Mouse (Mus musculus): ENCODE data around the gene Egfl7.

Gene Egfl7

DNA sequence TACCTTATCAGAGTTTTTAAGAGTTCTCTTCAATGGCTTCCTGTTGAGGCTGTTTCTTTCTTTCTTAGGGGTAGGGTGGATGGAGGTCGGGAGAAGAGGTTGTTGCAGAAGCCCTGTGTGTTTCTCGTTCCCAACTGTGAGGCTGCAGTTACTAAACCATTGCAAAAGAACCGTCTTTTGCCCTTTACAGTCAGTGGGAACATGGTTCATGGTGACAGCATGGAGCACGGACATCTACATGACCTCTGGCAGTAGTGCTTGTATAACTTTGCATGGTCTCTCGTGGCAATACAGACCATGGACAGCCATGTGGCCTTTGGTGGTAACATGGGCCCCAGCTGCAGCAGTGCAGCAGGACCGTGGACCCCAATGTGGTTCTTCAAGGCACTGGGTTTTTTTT lies 37.5 kb downstream of the Egfl7 start:
- DNase-seq, result no peak

- no peak for DNase-seq
Observed at GRCm38 (mm10) chr2:26617928-26618327, 38.1 kb downstream of the Egfl7 start.

GRCm38 (mm10) chr2:26621246-26621645 lies 41.4 kb downstream of the Egfl7 start:
- no peak for DNase-seq

DNA sequence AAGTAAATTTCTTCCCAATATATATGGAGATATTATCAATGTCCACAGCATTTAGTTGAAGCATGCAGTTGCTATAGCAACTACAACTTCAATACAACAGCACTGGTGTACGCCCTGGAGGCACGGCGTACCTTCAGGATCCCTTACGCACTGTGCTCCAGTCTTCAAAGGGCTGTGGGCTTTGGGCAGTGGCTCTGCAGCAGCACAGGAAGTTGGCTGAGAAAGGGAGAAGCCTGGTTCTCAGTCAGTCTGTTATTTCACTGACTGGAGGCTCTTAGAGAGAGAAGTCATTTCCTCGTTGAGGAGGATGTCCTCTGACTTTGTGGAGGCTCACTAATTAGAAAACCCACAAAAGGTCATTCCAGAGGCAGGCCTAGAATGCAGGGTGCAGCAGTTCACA lies 43.2 kb downstream of the Egfl7 start:
- DNase-seq, result no peak

- DNase-seq, result no peak
Observed at GRCm38 (mm10) chr2:26625419-26625818, 45.6 kb downstream of the Egfl7 start.

DNA sequence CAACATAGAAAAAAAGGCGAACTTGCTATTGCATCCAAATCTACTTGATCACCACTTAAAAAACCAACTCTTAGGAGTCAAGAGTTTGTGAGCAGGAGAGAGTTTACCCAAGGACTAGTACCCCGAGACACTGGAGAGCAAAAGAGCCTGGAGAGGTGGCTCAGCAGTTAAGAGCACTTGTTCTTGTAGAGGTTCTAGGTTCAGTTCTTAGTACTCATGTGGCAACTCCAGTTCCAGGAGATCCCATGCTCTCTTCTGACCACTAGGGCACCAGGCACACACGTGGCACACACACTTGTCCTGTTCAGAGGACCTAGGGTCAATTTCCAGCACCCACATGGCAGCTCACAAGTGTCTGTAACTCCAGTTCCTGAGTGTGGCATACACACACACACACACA lies 46.3 kb downstream of the Egfl7 start:
- no peak for DNase-seq

GRCm38 (mm10) chr2:26627921-26628739 lies 48.3 kb downstream of the Egfl7 start, which contains the start of gene Fam69b:
Gene Fam69b, plus strand, starts transcription at chr2:26628457.
- peak; percentile 73 to 82 for DNase-seq

DNA sequence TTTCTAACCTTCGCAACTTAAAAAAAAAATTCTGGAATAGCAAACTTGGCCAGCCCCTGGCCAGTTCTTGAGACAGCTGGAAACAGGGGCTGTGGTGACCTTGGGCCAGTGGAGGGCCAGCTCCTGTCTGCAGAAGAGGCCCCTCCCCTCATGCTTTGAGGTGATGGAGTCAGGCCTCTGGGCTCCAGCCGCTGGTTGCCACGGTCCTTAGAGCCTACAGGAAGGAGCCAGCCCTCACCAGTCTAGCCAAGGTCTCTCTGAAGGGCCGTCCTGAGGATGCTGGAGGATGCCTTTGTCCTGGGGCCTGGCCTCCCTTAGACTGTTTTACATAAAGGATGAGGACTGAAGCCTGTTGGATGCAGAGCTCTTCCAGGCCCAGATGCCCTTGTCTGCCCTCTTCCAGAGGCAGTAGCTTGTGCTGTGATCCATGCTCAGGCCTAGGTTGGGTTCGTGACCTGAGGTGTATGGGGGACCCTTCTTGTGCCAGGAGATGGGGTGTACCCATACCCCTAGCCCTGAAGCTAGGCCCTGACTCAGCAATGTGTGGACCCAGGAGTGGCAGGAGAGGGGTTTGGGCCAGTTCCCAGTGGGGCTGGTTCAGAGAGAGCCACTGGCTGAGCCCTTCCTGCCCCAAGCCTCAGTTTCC lies 49.1 kb downstream of the Egfl7 start:
- no peak for DNase-seq

DNA sequence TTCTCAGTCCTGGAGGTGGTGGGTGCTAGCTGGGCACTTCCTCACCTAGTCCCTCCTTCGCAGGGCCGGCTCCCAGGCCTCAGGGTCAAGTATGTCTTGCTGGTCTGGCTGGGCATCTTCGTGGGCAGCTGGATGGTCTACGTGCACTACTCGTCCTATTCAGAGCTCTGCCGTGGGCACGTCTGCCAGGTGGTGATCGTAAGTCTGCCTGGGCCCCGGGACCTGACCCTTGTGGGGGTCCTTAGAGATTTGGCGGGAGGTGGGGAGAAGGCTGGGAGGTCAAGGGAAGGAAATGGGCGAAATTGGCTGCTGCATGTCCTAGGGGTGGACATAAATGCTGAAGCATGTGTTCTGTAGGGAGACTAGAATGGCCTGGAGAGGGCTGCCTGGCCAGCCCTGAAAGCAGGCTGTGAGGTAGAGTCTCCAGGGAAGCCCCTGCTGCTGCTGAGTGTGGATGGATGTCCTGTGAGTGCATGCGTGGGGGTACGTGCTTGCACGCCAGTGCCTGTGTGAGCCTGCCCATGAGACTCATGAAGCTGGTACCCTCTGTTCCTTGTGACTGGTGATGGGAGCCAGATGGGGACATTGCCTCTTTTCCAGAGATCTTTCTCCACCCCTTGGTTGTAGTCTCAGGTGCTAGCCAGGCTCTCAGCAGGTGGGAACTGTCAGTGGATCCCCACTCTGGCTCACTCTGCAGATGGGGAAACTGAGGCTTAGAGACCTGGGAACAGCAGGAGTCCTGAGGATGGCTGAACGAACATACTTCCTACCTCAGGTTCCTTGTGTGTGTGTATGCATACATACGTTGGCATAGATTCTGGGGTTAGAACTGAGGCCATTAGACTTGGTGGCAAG lies 53.0 kb downstream of the Egfl7 start:
- no peak for DNase-seq

DNA sequence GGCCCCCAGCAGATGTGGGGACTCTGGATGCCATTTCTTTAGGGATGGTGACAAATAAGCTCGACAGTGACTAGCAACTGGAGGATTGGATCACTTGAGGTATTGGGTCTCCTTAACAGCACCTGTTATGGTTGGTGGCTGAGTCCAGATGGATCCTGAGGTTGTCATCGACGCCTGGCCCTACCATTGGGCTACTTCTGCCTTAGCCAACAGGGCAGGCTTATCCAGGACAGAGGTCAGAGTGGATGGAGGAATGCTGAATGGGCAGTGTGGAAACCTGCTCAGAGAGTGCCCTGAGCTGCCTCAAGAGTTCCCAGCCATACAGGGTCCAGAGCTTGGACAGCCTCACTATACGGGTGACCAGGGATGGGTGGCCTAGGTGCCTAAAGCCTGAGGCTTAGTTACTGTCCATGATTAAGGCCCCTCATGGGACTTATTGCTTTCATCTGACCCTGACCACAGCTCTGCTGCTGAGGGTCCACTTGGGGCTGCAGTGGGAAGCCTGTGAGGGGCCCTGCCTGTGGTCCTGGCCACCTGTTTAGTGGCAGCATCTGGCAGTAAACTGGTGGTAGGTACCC lies 54.2 kb downstream of the Egfl7 start:
- DNase-seq, result no peak

DNA sequence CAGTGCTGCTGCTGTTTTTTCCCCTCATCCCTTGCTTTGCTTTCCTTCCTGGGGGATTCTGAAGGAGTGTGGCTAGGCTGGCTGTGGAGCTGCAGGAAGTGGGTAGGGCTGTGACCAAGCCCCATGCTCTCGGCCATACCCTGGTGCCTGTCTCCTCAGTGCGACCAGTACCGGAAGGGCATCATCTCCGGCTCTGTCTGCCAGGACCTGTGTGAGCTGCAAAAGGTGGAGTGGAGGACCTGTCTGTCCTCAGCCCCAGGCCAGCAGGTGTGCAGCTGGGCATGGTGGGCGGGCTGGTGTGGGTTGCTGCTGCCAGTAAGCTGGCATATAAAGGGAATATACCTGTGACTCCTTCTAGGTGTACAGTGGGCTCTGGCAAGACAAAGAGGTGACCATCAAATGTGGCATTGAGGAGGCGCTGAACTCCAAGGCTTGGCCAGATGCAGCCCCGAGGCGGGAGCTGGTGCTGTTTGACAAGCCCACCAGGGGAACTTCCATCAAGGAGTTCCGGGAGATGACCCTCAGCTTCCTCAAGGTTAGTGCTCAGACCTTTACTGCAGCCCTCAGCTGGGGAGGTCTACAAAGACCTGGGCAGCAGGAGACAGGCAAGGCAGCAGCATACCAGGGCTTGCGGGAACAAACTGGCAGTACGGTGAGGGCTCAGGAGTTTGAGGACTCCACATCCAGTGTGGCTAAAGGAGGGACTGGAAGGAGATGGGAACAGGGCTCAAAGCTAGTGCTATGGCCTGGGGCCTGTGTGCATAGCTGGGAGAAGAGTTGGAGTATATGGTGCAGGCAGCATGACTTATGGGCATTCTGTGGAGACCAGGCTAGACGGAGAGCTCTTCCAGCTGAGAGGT lies 55.0 kb downstream of the Egfl7 start:
- no peak for DNase-seq

- no peak for DNase-seq
Observed at GRCm38 (mm10) chr2:26635489-26636324, 55.9 kb downstream of the Egfl7 start.

- DNase-seq, result no peak
Observed at GRCm38 (mm10) chr2:26636325-26636635, 56.5 kb downstream of the Egfl7 start.

- DNase-seq, result no peak
Observed at GRCm38 (mm10) chr2:26637316-26637932, 57.6 kb downstream of the Egfl7 start.

GRCm38 (mm10) chr2:26638039-26638438 lies 58.2 kb downstream of the Egfl7 start:
- no peak for DNase-seq

DNA sequence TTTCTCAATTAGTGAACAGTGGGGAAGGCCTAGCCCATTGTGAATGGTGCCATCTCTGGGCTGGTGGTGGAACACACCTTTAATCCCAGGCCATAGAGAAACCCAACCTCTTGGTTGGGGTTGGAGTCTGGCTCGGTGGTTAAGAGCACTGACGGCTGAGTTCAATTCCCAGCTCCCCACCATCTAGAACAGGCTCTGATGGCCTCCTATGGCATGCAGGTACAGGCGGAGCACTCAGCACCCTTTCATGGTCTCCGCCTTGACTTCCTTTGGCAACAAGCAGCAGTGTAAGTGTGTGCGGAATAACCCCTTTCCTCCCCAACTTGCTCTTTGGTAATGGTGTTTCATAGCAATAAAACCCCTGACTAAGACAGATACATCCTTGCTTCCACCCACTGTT lies 58.8 kb downstream of the Egfl7 start:
- no peak for DNase-seq

DNA sequence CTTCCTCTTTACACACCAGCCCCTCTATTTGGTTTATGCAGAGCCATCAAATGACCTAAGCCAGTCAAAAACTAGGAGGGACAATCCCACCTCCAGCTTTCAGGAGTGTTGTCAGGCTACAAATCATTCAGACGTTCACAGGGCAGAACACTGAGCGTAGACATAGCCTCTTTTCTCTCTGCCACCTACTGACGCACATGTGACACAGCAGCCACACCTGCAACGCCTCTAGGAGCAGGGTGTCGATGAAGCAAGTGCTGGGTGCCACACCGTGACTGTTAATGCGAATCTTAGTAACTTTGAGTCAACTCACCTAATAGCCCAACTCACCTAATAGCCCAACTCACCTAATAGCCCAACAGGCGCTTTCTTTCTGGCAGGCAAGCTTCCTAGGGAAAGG lies 59.3 kb downstream of the Egfl7 start:
- DNase-seq, result peak; percentile 67 to 76

- DNase-seq, result peak; percentile 91 to 95
Observed at GRCm38 (mm10) chr2:26639838-26640830, 60.3 kb downstream of the Egfl7 start.

DNA sequence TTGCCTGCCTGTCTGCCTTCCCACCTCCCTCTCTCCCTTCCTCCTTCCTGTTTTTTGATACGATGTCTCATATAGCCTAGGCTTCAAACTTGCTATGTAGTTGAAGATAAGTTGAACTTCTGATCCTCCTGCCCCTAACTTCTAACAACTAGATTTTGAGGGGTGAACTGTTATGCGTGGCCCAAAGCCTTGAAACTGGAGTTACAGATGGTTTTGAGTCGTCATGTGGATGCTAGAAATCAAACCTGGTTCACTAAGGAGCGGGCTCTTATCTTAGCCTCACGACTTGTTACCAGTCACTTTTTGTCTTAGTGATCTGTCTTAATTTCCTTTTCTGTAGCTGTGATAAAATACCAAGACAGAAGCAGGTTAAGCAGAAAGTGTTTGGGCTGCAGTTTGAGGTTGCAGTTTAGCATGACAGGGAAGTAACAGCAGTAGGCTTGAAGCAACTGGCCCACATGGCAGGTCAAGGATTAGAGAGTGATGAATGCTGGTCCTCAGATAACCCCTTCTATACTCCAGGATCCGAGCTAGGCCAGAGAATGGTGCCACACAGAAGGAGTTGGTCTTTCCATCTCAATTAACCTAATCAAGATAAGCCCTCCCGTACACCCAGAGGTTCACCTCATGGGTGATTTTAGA lies 61.3 kb downstream of the Egfl7 start:
- no peak for DNase-seq
